Mouse (Mus musculus): ENCODE measurements around the gene Gcgr. TPM values are rescaled to one million over a fixed set of nuclear protein-coding genes. Genes with fewer than 3 reads are reported as not detected.

Gene Gcgr
- polyA plus RNA-seq, 1 experiment from 2014 or later = 20.7 TPM

DNA sequence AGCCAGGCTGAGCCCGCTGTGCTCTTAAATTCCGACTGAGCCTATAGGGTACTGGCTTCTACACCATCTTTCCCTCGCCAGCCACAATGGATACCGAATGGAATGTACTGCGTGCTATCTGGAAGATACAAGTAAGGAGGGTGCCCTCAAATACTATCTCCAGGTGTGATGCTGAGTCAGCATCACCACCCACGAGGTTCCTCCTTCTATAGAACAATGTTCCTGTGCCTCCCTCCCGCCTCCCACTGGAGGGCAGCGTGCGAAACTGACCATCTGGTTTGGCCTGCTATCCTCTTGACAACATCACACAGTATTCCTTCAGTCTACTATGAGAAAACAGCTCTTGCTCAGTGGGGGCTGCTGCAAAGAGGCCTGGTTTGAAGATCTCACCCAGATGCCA lies 34.6 kb downstream of the Gcgr start:
- 75% methylated on average over 9 of the region's 9 CpGs for WGBS (ENCODE audit: insufficient replicate concordance)
- Histone ChIP-seq H3K4me2 (ENCODE audit: low read depth, low read length) (no peak overlapping the region), H3K9me3 (replicated peaks; ENCODE audit: control insufficient read depth, low read length) (no peaks in the 10 kb centered on the region), H3K27ac (ENCODE audit: low read length) (no peak overlapping the region), H3K27me3 (ENCODE audit: control insufficient read depth, insufficient read depth, low read depth, low read length) (no peaks in the 10 kb centered on the region), H3K4me3 (ENCODE audit: low read depth, low read length) (no peak overlapping the region), H3K9ac (ENCODE audit: low read depth, low read length) (no peak overlapping the region), H3K36me3 (ENCODE audit: control insufficient read depth, insufficient read depth) (peaks cover 76% of the 10 kb centered on the region), H3K4me1 (ENCODE audit: control insufficient read depth, low read depth, low read length) (no peaks in the 10 kb centered on the region; the same call in 1 of the 2 replicates)
- ATAC-seq (ENCODE audit: low read depth) = no peak

GRCm38 (mm10) chr11:120568324-120568723 lies 37.8 kb downstream of the Gcgr start:
- H3K4me3 ChIP-seq (ENCODE audit: low read depth, low read length) = no peak overlapping the region
- no peak overlapping the region for H3K9ac ChIP-seq (ENCODE audit: low read depth, low read length)
- no peaks in the 10 kb centered on the region for H3K9me3 ChIP-seq (replicated peaks; ENCODE audit: control insufficient read depth, low read length)
- H3K4me2 ChIP-seq (ENCODE audit: low read depth, low read length) = no peak overlapping the region
- H3K27ac ChIP-seq (ENCODE audit: low read length) = no peak overlapping the region
- peaks cover 56% of the 10 kb centered on the region for H3K36me3 ChIP-seq (ENCODE audit: control insufficient read depth, insufficient read depth)
- H3K27me3 ChIP-seq (ENCODE audit: control insufficient read depth, insufficient read depth, low read depth, low read length) = no peaks in the 10 kb centered on the region
- no peak for ATAC-seq (ENCODE audit: low read depth)
- H3K4me1 ChIP-seq (ENCODE audit: control insufficient read depth, low read depth, low read length) = peaks cover 20% of the 10 kb centered on the region
- WGBS (ENCODE audit: insufficient replicate concordance) = 85% methylated on average over 6 of the region's 6 CpGs

GRCm38 (mm10) chr11:120571122-120571521 lies 40.6 kb downstream of the Gcgr start:
- peak overlapping the region; percentile 97 for H3K4me3 ChIP-seq (ENCODE audit: low read depth, low read length)
- peaks cover 37% of the 10 kb centered on the region for H3K36me3 ChIP-seq (ENCODE audit: control insufficient read depth, insufficient read depth)
- peaks cover 29% of the 10 kb centered on the region for H3K4me1 ChIP-seq (ENCODE audit: control insufficient read depth, low read depth, low read length)
- no peaks in the 10 kb centered on the region for H3K9me3 ChIP-seq (replicated peaks; ENCODE audit: control insufficient read depth, low read length)
- no peak for ATAC-seq (ENCODE audit: low read depth)
- H3K9ac ChIP-seq (ENCODE audit: low read depth, low read length) = peak overlapping the region; percentile 95
- H3K27me3 ChIP-seq (ENCODE audit: control insufficient read depth, insufficient read depth, low read depth, low read length) = no peaks in the 10 kb centered on the region
- 25% methylated on average over 3 of the region's 3 CpGs for WGBS (ENCODE audit: insufficient replicate concordance)
- peak overlapping the region; percentile 88 for H3K27ac ChIP-seq (ENCODE audit: low read length)
- peak overlapping the region; percentile 96 for H3K4me2 ChIP-seq (ENCODE audit: low read depth, low read length)

- peaks cover 33% of the 10 kb centered on the region for H3K36me3 ChIP-seq (ENCODE audit: control insufficient read depth, insufficient read depth)
- H3K4me3 ChIP-seq (ENCODE audit: low read depth, low read length) = peak overlapping the region; percentile 97
- peaks cover 32% of the 10 kb centered on the region for H3K4me1 ChIP-seq (ENCODE audit: control insufficient read depth, low read depth, low read length)
- peak overlapping the region; percentile 95 for H3K9ac ChIP-seq (ENCODE audit: low read depth, low read length)
- H3K4me2 ChIP-seq (ENCODE audit: low read depth, low read length) = peak overlapping the region; percentile 96
- H3K27ac ChIP-seq (ENCODE audit: low read length) = peak overlapping the region; percentile 88
- no peaks in the 10 kb centered on the region for H3K27me3 ChIP-seq (ENCODE audit: control insufficient read depth, insufficient read depth, low read depth, low read length)
- 4% methylated on average over 11 of the region's 11 CpGs for WGBS (ENCODE audit: insufficient replicate concordance)
- H3K9me3 ChIP-seq (replicated peaks; ENCODE audit: control insufficient read depth, low read length) = no peaks in the 10 kb centered on the region
- ATAC-seq (ENCODE audit: low read depth) = no peak
These were observed 41.4 kb downstream of the Gcgr start for GRCm38 (mm10) chr11:120571754-120572416.

GRCm38 (mm10) chr11:120572417-120572751 lies 41.9 kb downstream of the Gcgr start:
- Histone ChIP-seq H3K27me3 (ENCODE audit: control insufficient read depth, insufficient read depth, low read depth, low read length) (no peaks in the 10 kb centered on the region), H3K4me2 (ENCODE audit: low read depth, low read length) (peak overlapping the region; percentile 96), H3K27ac (ENCODE audit: low read length) (peak overlapping the region; percentile 88), H3K9me3 (replicated peaks; ENCODE audit: control insufficient read depth, low read length) (no peaks in the 10 kb centered on the region), H3K36me3 (ENCODE audit: control insufficient read depth, insufficient read depth) (peaks cover 28% of the 10 kb centered on the region), H3K4me1 (ENCODE audit: control insufficient read depth, low read depth, low read length) (peaks cover 32% of the 10 kb centered on the region), H3K4me3 (ENCODE audit: low read depth, low read length) (peak overlapping the region; percentile 97), H3K9ac (ENCODE audit: low read depth, low read length) (peak overlapping the region; percentile 95)
- under 1% methylated on average over 24 of the region's 24 CpGs for WGBS (ENCODE audit: insufficient replicate concordance)
- ATAC-seq (ENCODE audit: low read depth) = peak; percentile 1

- Histone ChIP-seq H3K4me1 (ENCODE audit: control insufficient read depth, low read depth, low read length) (peaks cover 32% of the 10 kb centered on the region), H3K4me2 (ENCODE audit: low read depth, low read length) (peak within 1 kb of the TSS; percentile 96), H3K27me3 (ENCODE audit: control insufficient read depth, insufficient read depth, low read depth, low read length) (no peaks in the 10 kb centered on the region), H3K27ac (ENCODE audit: low read length) (peak within 1 kb of the TSS; percentile 93), H3K9ac (ENCODE audit: low read depth, low read length) (peak within 1 kb of the TSS; percentile 95), H3K9me3 (replicated peaks; ENCODE audit: control insufficient read depth, low read length) (no peaks in the 10 kb centered on the region), H3K4me3 (ENCODE audit: low read depth, low read length) (peak within 1 kb of the TSS; percentile 97), H3K36me3 (ENCODE audit: control insufficient read depth, insufficient read depth) (peaks cover 24% of the 10 kb centered on the region)
- peak; percentile 91 for ATAC-seq (ENCODE audit: low read depth)
- WGBS (ENCODE audit: insufficient replicate concordance) = under 1% methylated on average over 94 of the region's 94 CpGs
These were observed 42.5 kb downstream of the Gcgr start, which contains the start of gene P4hb for GRCm38 (mm10) chr11:120572752-120573584. TSS of gene P4hb (minus strand) at chr11:120573253.

DNA sequence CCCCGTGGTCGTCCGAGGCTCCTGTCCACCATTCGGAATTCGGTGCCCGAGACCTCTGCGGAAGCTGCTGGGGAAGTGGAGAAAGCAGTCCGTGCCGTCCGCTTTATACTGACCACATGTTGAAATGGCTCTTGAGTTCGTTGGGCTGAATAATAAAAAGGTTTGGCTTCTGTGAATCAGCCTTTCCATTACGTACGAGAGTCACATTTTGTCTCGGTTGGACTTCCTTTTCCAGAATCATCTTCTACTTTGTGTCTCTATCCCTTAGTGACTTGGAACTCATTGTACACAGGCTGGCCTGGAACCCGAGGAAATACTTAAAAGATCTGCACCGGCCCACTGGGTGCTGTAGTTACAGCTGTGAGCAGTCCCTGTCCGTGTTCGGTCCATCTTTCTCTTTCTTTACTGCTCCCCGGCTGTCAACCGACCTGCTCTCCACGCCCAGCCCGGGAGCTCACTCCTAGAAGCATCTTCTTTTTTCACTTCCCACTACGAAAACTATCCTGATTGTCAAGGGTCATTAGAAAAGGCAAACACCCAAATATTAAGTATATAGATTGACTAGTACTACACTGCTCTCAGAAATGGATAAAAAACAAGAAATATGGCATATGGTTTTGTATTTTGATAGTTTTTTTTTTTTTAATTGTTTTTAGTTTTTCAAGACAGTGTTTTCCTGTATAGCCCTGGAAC lies 43.2 kb downstream of the Gcgr start:
- Histone ChIP-seq H3K9ac (ENCODE audit: low read depth, low read length) (peak overlapping the region; percentile 89), H3K4me3 (ENCODE audit: low read depth, low read length) (peak overlapping the region; percentile 97), H3K27ac (ENCODE audit: low read length) (peak overlapping the region; percentile 93), H3K4me1 (ENCODE audit: control insufficient read depth, low read depth, low read length) (peaks cover 39% of the 10 kb centered on the region), H3K36me3 (ENCODE audit: control insufficient read depth, insufficient read depth) (peaks cover 25% of the 10 kb centered on the region), H3K4me2 (ENCODE audit: low read depth, low read length) (peak overlapping the region; percentile 96), H3K27me3 (ENCODE audit: control insufficient read depth, insufficient read depth, low read depth, low read length) (no peaks in the 10 kb centered on the region), H3K9me3 (replicated peaks; ENCODE audit: control insufficient read depth, low read length) (no peaks in the 10 kb centered on the region)
- WGBS (ENCODE audit: insufficient replicate concordance) = under 1% methylated on average over 23 of the region's 23 CpGs
- ATAC-seq (ENCODE audit: low read depth) = no peak

- no peak for ATAC-seq (ENCODE audit: low read depth)
These were observed 43.7 kb downstream of the Gcgr start for GRCm38 (mm10) chr11:120574278-120574600.

More at GRCm38 (mm10) chr11:120574278-120574600, 43.7 kb downstream of the Gcgr start:
- peak overlapping the region; percentile 96 for H3K4me2 ChIP-seq (ENCODE audit: low read depth, low read length)
- 35% methylated on average over 5 of the region's 5 CpGs for WGBS (ENCODE audit: insufficient replicate concordance)
- no peaks in the 10 kb centered on the region for H3K27me3 ChIP-seq (ENCODE audit: control insufficient read depth, insufficient read depth, low read depth, low read length)
- H3K9me3 ChIP-seq (replicated peaks; ENCODE audit: control insufficient read depth, low read length) = no peaks in the 10 kb centered on the region
- peaks cover 44% of the 10 kb centered on the region for H3K4me1 ChIP-seq (ENCODE audit: control insufficient read depth, low read depth, low read length)
- peaks cover 28% of the 10 kb centered on the region for H3K36me3 ChIP-seq (ENCODE audit: control insufficient read depth, insufficient read depth)
- H3K4me3 ChIP-seq (ENCODE audit: low read depth, low read length) = peak overlapping the region; percentile 97
- peak overlapping the region; percentile 89 for H3K9ac ChIP-seq (ENCODE audit: low read depth, low read length)
- H3K27ac ChIP-seq (ENCODE audit: low read length) = no peak overlapping the region; the same call in 1 of the 2 replicates
